Mouse (Mus musculus): ENCODE results near the gene Map4k5. TPM values are rescaled to one million over a fixed set of nuclear protein-coding genes. Genes with fewer than 3 reads are reported as not detected.

Map4k5 gene
- polyA plus RNA-seq, 1 experiment from 2014 or later, result 24.1 TPM

GRCm38 (mm10) chr12:69809439-69809838 lies 83.6 kb downstream of the Map4k5 start:
- H3K4me1 ChIP-seq (ENCODE audit: control insufficient read depth, insufficient read depth, low read length), result no peaks in the 10 kb centered on the region
- no peak overlapping the region for H3K27ac ChIP-seq (ENCODE audit: low read length)
- no peak overlapping the region for H3K4me3 ChIP-seq (ENCODE audit: low read depth, low read length)
- H3K27me3 ChIP-seq (ENCODE audit: control insufficient read depth, insufficient read depth, low read depth, low read length), result no peaks in the 10 kb centered on the region
- H3K36me3 ChIP-seq (ENCODE audit: control insufficient read depth, insufficient read depth, low read length), result peaks cover 9% of the 10 kb centered on the region; the same call in 1 of the 2 replicates
- no peaks in the 10 kb centered on the region for H3K9me3 ChIP-seq (replicated peaks; ENCODE audit: control insufficient read depth, low read length, poor library complexity, severe bottlenecking)
- ATAC-seq, result no peak
- no peak overlapping the region for H3K9ac ChIP-seq (ENCODE audit: low read depth, low read length)
- no peak overlapping the region for H3K4me2 ChIP-seq (ENCODE audit: low read length)
- WGBS, result 83% methylated on average over 3 of the region's 3 CpGs

- no peaks in the 10 kb centered on the region for H3K4me1 ChIP-seq (ENCODE audit: control insufficient read depth, insufficient read depth, low read length)
- no peaks in the 10 kb centered on the region for H3K9me3 ChIP-seq (replicated peaks; ENCODE audit: control insufficient read depth, low read length, poor library complexity, severe bottlenecking)
- no peak for ATAC-seq
- H3K36me3 ChIP-seq (ENCODE audit: control insufficient read depth, insufficient read depth, low read length), result peaks cover 11% of the 10 kb centered on the region
- no peak overlapping the region for H3K27ac ChIP-seq (ENCODE audit: low read length)
- no peak overlapping the region for H3K9ac ChIP-seq (ENCODE audit: low read depth, low read length)
- 86% methylated on average over 11 of the region's 11 CpGs for WGBS
- H3K27me3 ChIP-seq (ENCODE audit: control insufficient read depth, insufficient read depth, low read depth, low read length), result no peaks in the 10 kb centered on the region
- no peak overlapping the region for H3K4me3 ChIP-seq (ENCODE audit: low read depth, low read length)
- H3K4me2 ChIP-seq (ENCODE audit: low read length), result no peak overlapping the region
Measured at GRCm38 (mm10) chr12:69807399-69807985, 85.5 kb downstream of the Map4k5 start.

- Histone ChIP-seq H3K27me3 (ENCODE audit: control insufficient read depth, insufficient read depth, low read depth, low read length) (no peaks in the 10 kb centered on the region), H3K9ac (ENCODE audit: low read depth, low read length) (no peak overlapping the region), H3K27ac (ENCODE audit: low read length) (no peak overlapping the region), H3K4me2 (ENCODE audit: low read length) (no peak overlapping the region), H3K36me3 (ENCODE audit: control insufficient read depth, insufficient read depth, low read length) (peaks cover 11% of the 10 kb centered on the region), H3K9me3 (replicated peaks; ENCODE audit: control insufficient read depth, low read length, poor library complexity, severe bottlenecking) (no peaks in the 10 kb centered on the region), H3K4me3 (ENCODE audit: low read depth, low read length) (no peak overlapping the region), H3K4me1 (ENCODE audit: control insufficient read depth, insufficient read depth, low read length) (no peaks in the 10 kb centered on the region)
- ATAC-seq, result no peak
- WGBS, result 88% methylated on average over 6 of the region's 6 CpGs
Measured at GRCm38 (mm10) chr12:69805148-69805547, 87.9 kb downstream of the Map4k5 start.

GRCm38 (mm10) chr12:69804393-69805070 lies 88.5 kb downstream of the Map4k5 start:
- no peak overlapping the region for H3K27ac ChIP-seq (ENCODE audit: low read length)
- 95% methylated on average over 10 of the region's 10 CpGs for WGBS
- no peaks in the 10 kb centered on the region for H3K9me3 ChIP-seq (replicated peaks; ENCODE audit: control insufficient read depth, low read length, poor library complexity, severe bottlenecking)
- H3K36me3 ChIP-seq (ENCODE audit: control insufficient read depth, insufficient read depth, low read length), result peaks cover 11% of the 10 kb centered on the region
- no peak overlapping the region for H3K4me3 ChIP-seq (ENCODE audit: low read depth, low read length)
- H3K9ac ChIP-seq (ENCODE audit: low read depth, low read length), result no peak overlapping the region
- no peaks in the 10 kb centered on the region for H3K27me3 ChIP-seq (ENCODE audit: control insufficient read depth, insufficient read depth, low read depth, low read length)
- H3K4me2 ChIP-seq (ENCODE audit: low read length), result no peak overlapping the region
- no peaks in the 10 kb centered on the region for H3K4me1 ChIP-seq (ENCODE audit: control insufficient read depth, insufficient read depth, low read length)
- ATAC-seq, result no peak

- no peaks in the 10 kb centered on the region for H3K4me1 ChIP-seq (ENCODE audit: control insufficient read depth, insufficient read depth, low read length)
- H3K9ac ChIP-seq (ENCODE audit: low read depth, low read length), result no peak overlapping the region
- 83% methylated on average over 4 of the region's 6 CpGs for WGBS
- H3K36me3 ChIP-seq (ENCODE audit: control insufficient read depth, insufficient read depth, low read length), result peaks cover 8% of the 10 kb centered on the region
- H3K4me3 ChIP-seq (ENCODE audit: low read depth, low read length), result no peak overlapping the region
- H3K27me3 ChIP-seq (ENCODE audit: control insufficient read depth, insufficient read depth, low read depth, low read length), result no peaks in the 10 kb centered on the region
- no peak overlapping the region for H3K4me2 ChIP-seq (ENCODE audit: low read length)
- no peak for ATAC-seq
- H3K9me3 ChIP-seq (replicated peaks; ENCODE audit: control insufficient read depth, low read length, poor library complexity, severe bottlenecking), result no peaks in the 10 kb centered on the region
- no peak overlapping the region for H3K27ac ChIP-seq (ENCODE audit: low read length)
Measured at GRCm38 (mm10) chr12:69803196-69803595, 89.8 kb downstream of the Map4k5 start.

- no peak overlapping the region for H3K9ac ChIP-seq (ENCODE audit: low read depth, low read length)
- no peak overlapping the region for H3K4me3 ChIP-seq (ENCODE audit: low read depth, low read length)
- H3K4me1 ChIP-seq (ENCODE audit: control insufficient read depth, insufficient read depth, low read length), result no peaks in the 10 kb centered on the region
- no peak for ATAC-seq
- no peaks in the 10 kb centered on the region for H3K9me3 ChIP-seq (replicated peaks; ENCODE audit: control insufficient read depth, low read length, poor library complexity, severe bottlenecking)
- H3K27me3 ChIP-seq (ENCODE audit: control insufficient read depth, insufficient read depth, low read depth, low read length), result no peaks in the 10 kb centered on the region
- no peak overlapping the region for H3K4me2 ChIP-seq (ENCODE audit: low read length)
- H3K36me3 ChIP-seq (ENCODE audit: control insufficient read depth, insufficient read depth, low read length), result peaks cover 8% of the 10 kb centered on the region
- WGBS, result 86% methylated on average over 4 of the region's 4 CpGs
- H3K27ac ChIP-seq (ENCODE audit: low read length), result no peak overlapping the region
Measured at GRCm38 (mm10) chr12:69800586-69800985, 92.4 kb downstream of the Map4k5 start.

GRCm38 (mm10) chr12:69796311-69796710 lies 96.7 kb downstream of the Map4k5 start:
- Histone ChIP-seq H3K9me3 (replicated peaks; ENCODE audit: control insufficient read depth, low read length, poor library complexity, severe bottlenecking) (no peaks in the 10 kb centered on the region), H3K4me1 (ENCODE audit: control insufficient read depth, insufficient read depth, low read length) (no peaks in the 10 kb centered on the region; the same call in 1 of the 2 replicates), H3K9ac (ENCODE audit: low read depth, low read length) (no peak overlapping the region), H3K27me3 (ENCODE audit: control insufficient read depth, insufficient read depth, low read depth, low read length) (no peaks in the 10 kb centered on the region), H3K4me2 (ENCODE audit: low read length) (no peak overlapping the region), H3K27ac (ENCODE audit: low read length) (no peak overlapping the region), H3K36me3 (ENCODE audit: control insufficient read depth, insufficient read depth, low read length) (no peaks in the 10 kb centered on the region), H3K4me3 (ENCODE audit: low read depth, low read length) (no peak overlapping the region)
- ATAC-seq, result no peak
- WGBS, result 91% methylated on average over 3 of the region's 3 CpGs

GRCm38 (mm10) chr12:69790530-69791505 lies 102.2 kb downstream of the Map4k5 start, which contains the start of gene Cdkl1:
Gene Cdkl1, minus strand, starts transcription at chr12:69791267.
- H3K9me3 ChIP-seq (replicated peaks; ENCODE audit: control insufficient read depth, low read length, poor library complexity, severe bottlenecking), result no peaks in the 10 kb centered on the region
- WGBS, result 2% methylated on average over 45 of the region's 45 CpGs
- no peaks in the 10 kb centered on the region for H3K36me3 ChIP-seq (ENCODE audit: control insufficient read depth, insufficient read depth, low read length)
- H3K4me3 ChIP-seq (ENCODE audit: low read depth, low read length), result peak within 1 kb of the TSS; percentile 50
- peak within 1 kb of the TSS; percentile 68 for H3K4me2 ChIP-seq (ENCODE audit: low read length)
- H3K27ac ChIP-seq (ENCODE audit: low read length), result peak within 1 kb of the TSS; percentile 63
- ATAC-seq, result peak; percentile 85
- peak within 1 kb of the TSS; percentile 70 for H3K9ac ChIP-seq (ENCODE audit: low read depth, low read length)
- no peaks in the 10 kb centered on the region for H3K27me3 ChIP-seq (ENCODE audit: control insufficient read depth, insufficient read depth, low read depth, low read length)
- H3K4me1 ChIP-seq (ENCODE audit: control insufficient read depth, insufficient read depth, low read length), result no peaks in the 10 kb centered on the region; the same call in 1 of the 2 replicates
